Mouse (Mus musculus) liver, embryonic 11.5 days (tissue): ENCODE data around the gene Leap2. TPM values are rescaled to one million over a fixed set of nuclear protein-coding genes. Genes with fewer than 3 reads are reported as not detected.

Experiments
- microRNA-seq: library from miRNA; unstranded; fragments of <30 nt; microRNA quantifications from one replicate; pipeline ENCODE4, GENCODE M21; 2017; ENCODE audit warnings: borderline number of aligned reads
- polyA plus RNA-seq: library from polyadenylated mRNA; unstranded; fragments of >200 nt; fragmentation: Nextera tagmentation; extraction: Ambion mirVana; gene quantifications from 2 replicates; pipeline ENCODE4 v1.2.1, GENCODE M21; 2014

The Leap2 gene
- polyA plus RNA-seq, 1 experiment from 2014 or later: 6.5 TPM

Small RNAs within 50 kb of the gene (microRNA-seq; reads per million reads assigned to microRNA genes)
- not detected for gene Mir6920

Other genes starting within 250 kb of the Leap2 start
- gene Hspa4, start 122.7 kb downstream of the Leap2 start, polyA plus RNA-seq: 154 and 166 TPM in 2 replicates
- 36.7 and 37.9 TPM in 2 replicates for gene Zcchc10, start 98.5 kb downstream of the Leap2 start, polyA plus RNA-seq
- gene Aff4, start 72.3 kb downstream of the Leap2 start, polyA plus RNA-seq: 16.5 and 17.3 TPM in 2 replicates
- gene Uqcrq, start 7.7 kb upstream of the Leap2 start, polyA plus RNA-seq: 746 and 848 TPM in 2 replicates
- gene Gdf9, start 7.9 kb upstream of the Leap2 start, polyA plus RNA-seq: 0.30 and 0.89 TPM in 2 replicates
- gene Gm10447, start 33.9 kb upstream of the Leap2 start, polyA plus RNA-seq: 0.10 TPM in 1 of 2 replicates, not detected in the other
- 2.6 and 2.7 TPM in 2 replicates for gene Shroom1, start 34.0 kb upstream of the Leap2 start, polyA plus RNA-seq
- not detected in 2 replicates for gene Gm9837, start 47.3 kb upstream of the Leap2 start, polyA plus RNA-seq
- not detected in 2 replicates for gene Gm9945, start 57.0 kb upstream of the Leap2 start, polyA plus RNA-seq
- gene Sowaha, start 57.1 kb upstream of the Leap2 start, polyA plus RNA-seq: 1.1 and 1.5 TPM in 2 replicates
- gene Sept8, start 96.1 kb upstream of the Leap2 start, polyA plus RNA-seq: 43.4 and 47.4 TPM in 2 replicates
- gene Kif3a, start 144.2 kb upstream of the Leap2 start, polyA plus RNA-seq: 22.3 and 27.4 TPM in 2 replicates
- 1.9 and 3.2 TPM in 2 replicates for gene Il4, start 195.5 kb upstream of the Leap2 start, polyA plus RNA-seq
- not detected in 2 replicates for gene Il13, start 211.5 kb upstream of the Leap2 start, polyA plus RNA-seq